Mouse (Mus musculus): ENCODE measurements around the gene Fan1. TPM values are rescaled to one million over a fixed set of nuclear protein-coding genes. Genes with fewer than 3 reads are reported as not detected.
A peak's percentile ranks its signal among the peaks of the same experiment; 100 is the strongest.

Fan1 gene
- 3.7 and 4.4 TPM in 2 replicates for polyA plus RNA-seq (2012; rRNA removed)

GRCm38 (mm10) chr7:64373830-64374562 is at the start of gene Fan1:
Fan1 (minus strand) TSS chr7:64374095.
- peak; percentile 77 for DNase-seq (ENCODE audit: low spot score)

- DNase-seq (ENCODE audit: low spot score), result no peak
Measured at GRCm38 (mm10) chr7:64403989-64404388, 30.1 kb upstream of the Fan1 start.

GRCm38 (mm10) chr7:64402452-64402851 is 28.6 kb upstream of the Fan1 start:
- no peak for DNase-seq (ENCODE audit: low spot score)

GRCm38 (mm10) chr7:64400725-64401124 is 26.8 kb upstream of the Fan1 start:
- no peak for DNase-seq (ENCODE audit: low spot score)

GRCm38 (mm10) chr7:64392819-64393151 is 18.9 kb upstream of the Fan1 start:
- no peak for DNase-seq (ENCODE audit: low spot score)

GRCm38 (mm10) chr7:64392122-64392818 is 18.4 kb upstream of the Fan1 start, which contains the start of the genes Mphosph10 and Mcee:
Mphosph10 (minus strand) TSS chr7:64392268.
Mcee (plus strand) TSS chr7:64392607.
- DNase-seq (ENCODE audit: low spot score), result peak; percentile 88

GRCm38 (mm10) chr7:64391479-64391878 is 17.6 kb upstream of the Fan1 start:
- no peak for DNase-seq (ENCODE audit: low spot score)

- DNase-seq (ENCODE audit: low spot score), result no peak
Measured at GRCm38 (mm10) chr7:64373147-64373829, 607 bp downstream of the Fan1 start.

- DNase-seq (ENCODE audit: low spot score), result no peak
Measured at GRCm38 (mm10) chr7:64371940-64372878, 1.7 kb downstream of the Fan1 start.

GRCm38 (mm10) chr7:64369841-64370240 is 4.1 kb downstream of the Fan1 start:
- DNase-seq (ENCODE audit: low spot score), result no peak

GRCm38 (mm10) chr7:64365863-64366262 is 8.0 kb downstream of the Fan1 start:
- no peak for DNase-seq (ENCODE audit: low spot score)

GRCm38 (mm10) chr7:64360586-64360945 is 13.3 kb downstream of the Fan1 start:
- DNase-seq (ENCODE audit: low spot score), result no peak

- DNase-seq (ENCODE audit: low spot score), result no peak
Measured at GRCm38 (mm10) chr7:64359943-64360585, 13.8 kb downstream of the Fan1 start.

- DNase-seq (ENCODE audit: low spot score), result no peak
Measured at GRCm38 (mm10) chr7:64358666-64359065, 15.2 kb downstream of the Fan1 start.

GRCm38 (mm10) chr7:64357405-64357804 is 16.5 kb downstream of the Fan1 start:
- no peak for DNase-seq (ENCODE audit: low spot score)

GRCm38 (mm10) chr7:64356661-64357060 is 17.2 kb downstream of the Fan1 start:
- no peak for DNase-seq (ENCODE audit: low spot score)

- no peak for DNase-seq (ENCODE audit: low spot score)
Measured at GRCm38 (mm10) chr7:64354206-64354605, 19.7 kb downstream of the Fan1 start.

- no peak for DNase-seq (ENCODE audit: low spot score)
Measured at GRCm38 (mm10) chr7:64351087-64351486, 22.8 kb downstream of the Fan1 start.

- DNase-seq (ENCODE audit: low spot score), result no peak
Measured at GRCm38 (mm10) chr7:64349147-64349861, 24.6 kb downstream of the Fan1 start.

- DNase-seq (ENCODE audit: low spot score), result no peak
Measured at GRCm38 (mm10) chr7:64347813-64348212, 26.1 kb downstream of the Fan1 start.
